Comparison of ENCODE assay signal across 8 mouse cellular contexts in the genomic region with DNA sequence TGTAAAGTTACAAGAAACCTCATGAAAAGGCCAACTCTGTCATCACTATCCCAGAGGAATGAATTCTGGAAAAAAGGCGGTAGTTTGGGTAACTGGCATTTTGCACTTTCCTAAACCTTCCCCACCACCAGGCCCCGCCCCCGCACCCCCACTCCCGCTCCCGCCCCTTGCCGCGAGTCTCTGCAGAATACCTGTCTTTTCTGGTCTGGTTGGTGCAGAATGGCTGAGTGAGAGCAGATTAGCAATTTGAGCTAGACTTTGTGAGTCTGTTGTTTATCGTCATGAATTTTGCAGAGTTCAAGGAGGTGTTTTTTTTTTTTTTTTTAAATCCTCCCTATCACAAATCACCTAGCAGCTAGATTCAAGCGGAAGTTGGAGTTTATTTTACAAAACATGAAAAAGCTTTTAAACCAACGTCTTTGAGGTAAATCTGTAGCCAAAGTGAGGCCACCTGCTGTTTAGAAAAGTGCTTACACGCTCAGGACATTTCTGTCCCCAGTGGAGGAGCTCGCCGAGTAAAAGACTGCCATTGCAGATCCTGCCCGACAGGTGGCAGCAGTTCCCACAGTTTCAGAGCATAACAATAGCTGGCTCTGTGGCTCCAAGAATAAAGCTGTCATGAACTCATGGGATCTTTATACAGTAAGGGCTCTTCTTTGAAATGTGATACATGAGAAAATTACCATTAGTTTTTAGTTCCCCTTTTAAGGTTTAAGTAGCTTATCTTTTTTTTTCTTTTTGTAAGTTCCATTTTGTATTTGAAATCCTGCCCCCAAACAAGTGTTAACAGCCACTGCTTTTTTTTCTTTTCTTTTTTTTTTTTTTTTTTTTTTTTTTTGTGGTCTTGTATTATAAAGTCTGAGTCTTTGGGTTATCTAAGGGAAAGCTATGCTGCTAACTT.
DNase-seq lines count a peak whose midpoint lies in the region; ATAC-seq and TF ChIP-seq lines count a peak whose summit lies in the region.

No protein-coding gene starts in this region.

- no peaks in the 10 kb centered on the region for H3K4me1 ChIP-seq in embryonic facial prominence, embryonic 11.5 days (ENCODE audit: control insufficient read depth, insufficient read depth, low read length)
- no peaks in the 10 kb centered on the region for H3K4me1 ChIP-seq in intestine, postnatal 0 days (replicated peaks; ENCODE audit: control insufficient read depth, insufficient read depth, low read length)
- 0 out of 2 replicates have a peak, but pooled peaks cover 3% of the 10 kb centered on the region for H3K4me1 ChIP-seq in midbrain, embryonic 11.5 days (ENCODE audit: control insufficient read depth, insufficient read depth, low read length)

- peak; percentile 78 for ATAC-seq in embryonic facial prominence, embryonic 11.5 days (replicated peaks; ENCODE audit: insufficient number of reproducible peaks, low FRiP score, low TSS enrichment, low read depth)
- ATAC-seq in granulocyte monocyte progenitor cell, adult 5-6 weeks (replicated peaks; ENCODE audit: poor library complexity, severe bottlenecking): peak; percentile 99
- ATAC-seq in intestine, postnatal 0 days: peak; percentile 72
- peak; percentile 90 for ATAC-seq in midbrain, embryonic 11.5 days (ENCODE audit: low FRiP score)

- no peak overlapping the region for H3K9ac ChIP-seq in embryonic facial prominence, embryonic 11.5 days (replicated peaks; ENCODE audit: low read length)
- H3K9ac ChIP-seq in intestine, postnatal 0 days (ENCODE audit: low read depth, low read length): no peak overlapping the region
- H3K9ac ChIP-seq in midbrain, embryonic 11.5 days (ENCODE audit: low read length): no peak overlapping the region

- intact Hi-C loops in left cerebral cortex, postnatal 36 days (cut with DNase I): loop anchor here (2.0 to 5.0 kb wide), 3 partner anchors 72 to 443 kb away; no protein-coding TSS in a partner anchor

- H3K27me3 ChIP-seq in embryonic facial prominence, embryonic 11.5 days (ENCODE audit: control insufficient read depth, insufficient read depth, low read length): no peaks in the 10 kb centered on the region
- H3K27me3 ChIP-seq in intestine, postnatal 0 days (replicated peaks; ENCODE audit: control insufficient read depth, insufficient read depth, low read length): no peaks in the 10 kb centered on the region
- no peaks in the 10 kb centered on the region for H3K27me3 ChIP-seq in midbrain, embryonic 11.5 days (ENCODE audit: control insufficient read depth, insufficient read depth, low read length)

- H3K27ac ChIP-seq in embryonic facial prominence, embryonic 11.5 days (replicated peaks; ENCODE audit: low read depth, low read length): no peak overlapping the region
- no peak overlapping the region for H3K27ac ChIP-seq in intestine, postnatal 0 days (ENCODE audit: low read depth, low read length)
- H3K27ac ChIP-seq in midbrain, embryonic 11.5 days (ENCODE audit: low read depth, low read length): no peak overlapping the region

- WGBS in embryonic facial prominence, embryonic 11.5 days: 3% methylated on average over 14 of the region's 14 CpGs
- WGBS in intestine, postnatal 0 days: 4% methylated on average over 14 of the region's 14 CpGs
- 5% methylated on average over 14 of the region's 14 CpGs for WGBS in midbrain, embryonic 11.5 days

- DNase-seq in adrenal gland, postnatal 14 days: peak; percentile 90
- peak; percentile 94 for DNase-seq in embryonic facial prominence, embryonic 11.5 days (ENCODE audit: low spot score)
- DNase-seq in left cerebral cortex, postnatal 36 days (ENCODE audit: low spot score in 2 of 2): peak; percentile 84 to 85
- peak; percentile 98 for DNase-seq in midbrain, embryonic 11.5 days (ENCODE audit: low spot score, missing footprints)
- peak; percentile 84 for DNase-seq in right cerebral cortex, postnatal 4 days
- DNase-seq in yolk sac, embryonic 10.5 days (ENCODE audit: low spot score): peak; percentile 82

- H3K4me3 ChIP-seq in embryonic facial prominence, embryonic 11.5 days (ENCODE audit: low read depth, low read length): no peak overlapping the region
- H3K4me3 ChIP-seq in intestine, postnatal 0 days (ENCODE audit: low read depth, low read length): no peak overlapping the region
- H3K4me3 ChIP-seq in midbrain, embryonic 11.5 days (ENCODE audit: low read depth, low read length): no peak overlapping the region

- peak; percentile 94 for TF ChIP-seq CTCF in intestine, postnatal 0 days (IDR thresholded peaks at IDR 0.05; ENCODE audit: low read depth)

- H3K4me2 ChIP-seq in embryonic facial prominence, embryonic 11.5 days (ENCODE audit: low read depth, low read length): peak overlapping the region; percentile 15; the same call in 1 of the 2 replicates
- H3K4me2 ChIP-seq in intestine, postnatal 0 days (replicated peaks; ENCODE audit: low read depth): peak overlapping the region; percentile 48
- H3K4me2 ChIP-seq in midbrain, embryonic 11.5 days: peak overlapping the region; percentile 15; the same call in 1 of the 2 replicates

- no peaks in the 10 kb centered on the region for H3K36me3 ChIP-seq in embryonic facial prominence, embryonic 11.5 days (replicated peaks; ENCODE audit: control insufficient read depth, insufficient read depth, low read depth, low read length)
- no peaks in the 10 kb centered on the region for H3K36me3 ChIP-seq in intestine, postnatal 0 days (ENCODE audit: control insufficient read depth, insufficient read depth)
- H3K36me3 ChIP-seq in midbrain, embryonic 11.5 days (ENCODE audit: control insufficient read depth, insufficient read depth, low read length): no peaks in the 10 kb centered on the region

- H3K9me3 ChIP-seq in embryonic facial prominence, embryonic 11.5 days (replicated peaks; ENCODE audit: control insufficient read depth, low read length): no peaks in the 10 kb centered on the region
- no peaks in the 10 kb centered on the region for H3K9me3 ChIP-seq in intestine, postnatal 0 days (ENCODE audit: control insufficient read depth)
- no peaks in the 10 kb centered on the region for H3K9me3 ChIP-seq in midbrain, embryonic 11.5 days (ENCODE audit: control insufficient read depth, low read length)
